Mouse (Mus musculus) erythroblast, adult 5-6 weeks (primary cell): Measurements from ENCODE around the gene Dcaf7. TPM values are rescaled to one million over a fixed set of nuclear protein-coding genes. Genes with fewer than 3 reads are reported as not detected.

Source experiments
- ATAC-seq: replicated peaks from 2 replicates; pipeline ENCODE4 v1.8.0; 2016; ENCODE audit warnings: moderate number of reproducible peaks, mild to moderate bottlenecking, moderate TSS enrichment, inconsistent platforms; ENCODE audit not compliant: poor library complexity, low FRiP score, severe bottlenecking
- total RNA-seq, 2 experiments: library from RNA; stranded (forward) in 1 of 2; stranded (reverse) in 1 of 2; fragments of 150-400 nt in 1 of 2; fragments of 200-764, 138-1000 nt in 1 of 2; gene quantifications; 2 replicates each; pipeline versions ENCODE4 v1.2.3 to v1.2.4; 2015 to 2017; ENCODE audit warnings: low replicate concordance in 2 of 2

Gene Dcaf7
- total RNA-seq, 2 experiments from 2014 or later = 20.2 to 25.9 TPM

GRCm38 (mm10) chr11:106034986-106035385, 1.7 kb upstream of the Dcaf7 start:
- ATAC-seq = no peak

GRCm38 (mm10) chr11:106037418-106037751, 713 bp downstream of the Dcaf7 start:
- peak; percentile 22; the same call in 1 of the 2 replicates for ATAC-seq

- no peak for ATAC-seq
These were observed 7.7 kb downstream of the Dcaf7 start for GRCm38 (mm10) chr11:106044349-106044748.

- no peak for ATAC-seq
These were observed 8.6 kb downstream of the Dcaf7 start for GRCm38 (mm10) chr11:106045256-106045655.

- no peak for ATAC-seq
These were observed 9.1 kb downstream of the Dcaf7 start for GRCm38 (mm10) chr11:106045780-106046179.

- ATAC-seq = no peak; the same call in 1 of the 2 replicates
These were observed 9.9 kb downstream of the Dcaf7 start for GRCm38 (mm10) chr11:106046584-106046983.

- no peak for ATAC-seq
These were observed 17.2 kb downstream of the Dcaf7 start for GRCm38 (mm10) chr11:106053921-106054320.

- no peak for ATAC-seq
These were observed 17.9 kb downstream of the Dcaf7 start for GRCm38 (mm10) chr11:106054600-106054999.

GRCm38 (mm10) chr11:106055341-106055740, 18.7 kb downstream of the Dcaf7 start:
- no peak for ATAC-seq

- ATAC-seq = peak; percentile 59
These were observed 20.3 kb downstream of the Dcaf7 start for GRCm38 (mm10) chr11:106056819-106057491.

GRCm38 (mm10) chr11:106058020-106058419, 21.3 kb downstream of the Dcaf7 start:
- no peak for ATAC-seq

GRCm38 (mm10) chr11:106060549-106060948, 23.9 kb downstream of the Dcaf7 start:
- no peak for ATAC-seq

- ATAC-seq = no peak
These were observed 24.6 kb downstream of the Dcaf7 start for GRCm38 (mm10) chr11:106061311-106061710.

GRCm38 (mm10) chr11:106063756-106064155, 27.1 kb downstream of the Dcaf7 start:
- ATAC-seq = no peak

- ATAC-seq = peak; percentile 49
These were observed 28.6 kb downstream of the Dcaf7 start for GRCm38 (mm10) chr11:106065073-106065922.

GRCm38 (mm10) chr11:106065923-106066571, 29.4 kb downstream of the Dcaf7 start, which contains the start of gene Taco1:
TSS of gene Taco1 (plus strand) at chr11:106066061.
- ATAC-seq = peak; percentile 95

- 0 out of 2 replicates have a peak, but pooled peaks have one; percentile 2 for ATAC-seq
These were observed 29.9 kb downstream of the Dcaf7 start for GRCm38 (mm10) chr11:106066616-106067015.

GRCm38 (mm10) chr11:106073774-106074173, 37.1 kb downstream of the Dcaf7 start:
- no peak for ATAC-seq

- ATAC-seq = peak; percentile 92
These were observed 39.6 kb downstream of the Dcaf7 start for GRCm38 (mm10) chr11:106076321-106076720.
